Mouse (Mus musculus) MEL (cell line): ENCODE data around the gene 2610318N02Rik. TPM values are rescaled to one million over a fixed set of nuclear protein-coding genes. Genes with fewer than 3 reads are reported as not detected.

Experiments
- DNase-seq: peaks from one replicate; pipeline ENCODE4 v3.0.0; 2011; ENCODE audit warnings: low read depth, low spot score
- H3K27ac ChIP-seq: 2 replicates; pipeline ENCODE4 v1.5.1; 2012; ENCODE audit warnings: low read depth, mild to moderate bottlenecking, control low read depth, low read length, moderate library complexity; ENCODE audit not compliant: control insufficient read depth
- H3K27me3 ChIP-seq, 2 experiments: fragments of 150-350 bp in 1 of 2; sonication (generic) in 1 of 2; 2 replicates each; pipeline ENCODE4 v1.6.1; 2012; ENCODE audit warnings: low read length in 2 of 2, mild to moderate bottlenecking in 2 of 2, improper control_type of control experiment in 1 of 2, moderate library complexity in 1 of 2; ENCODE audit not compliant: insufficient read depth in 2 of 2, control insufficient read depth in 1 of 2
- H3K36me3 ChIP-seq, 2 experiments: 2 replicates each; pipeline ENCODE4 v1.6.1; 2012 to 2014; ENCODE audit warnings: low read length in 2 of 2, improper control_type of control experiment in 1 of 2, inconsistent platforms in 1 of 2, mild to moderate bottlenecking in 1 of 2; ENCODE audit not compliant: insufficient read depth in 2 of 2, control insufficient read depth in 1 of 2
- H3K4me1 ChIP-seq, 2 experiments: fragments of 150-350 bp in 1 of 2; sonication (generic) in 1 of 2; 2 replicates each; pipeline ENCODE4 v1.6.1; 2012; ENCODE audit warnings: low read length in 2 of 2, improper control_type of control experiment in 1 of 2, mild to moderate bottlenecking in 1 of 2; ENCODE audit not compliant: insufficient read depth in 2 of 2, control insufficient read depth in 1 of 2
- H3K4me3 ChIP-seq, 2 experiments: fragments of 150-350 bp in 1 of 2; sonication (generic) in 1 of 2; 2 replicates each; pipeline ENCODE4 v1.5.1; 2012; ENCODE audit warnings: low read depth in 2 of 2, low read length in 2 of 2, mild to moderate bottlenecking in 2 of 2, moderate library complexity in 2 of 2, control low read depth in 1 of 2, improper control_type of control experiment in 1 of 2; ENCODE audit not compliant: control insufficient read depth in 1 of 2, insufficient read depth in 1 of 2
- H3K79me2 ChIP-seq: 2 replicates; pipeline ENCODE4 v1.6.1; 2012; ENCODE audit warnings: mild to moderate bottlenecking, low read length, moderate library complexity; ENCODE audit not compliant: control insufficient read depth, poor library complexity, insufficient read depth
- H3K9ac ChIP-seq: 2 replicates; pipeline ENCODE4 v1.6.1; 2012; ENCODE audit warnings: low read depth, mild to moderate bottlenecking, control low read depth, low read length, moderate library complexity; ENCODE audit not compliant: control insufficient read depth, poor library complexity, severe bottlenecking
- H3K9me3 ChIP-seq: fragments of 150-350 bp; sonication (generic); replicated peaks from 2 replicates; pipeline ENCODE4 v1.6.1; 2012; ENCODE audit warnings: mild to moderate bottlenecking, low read length, improper control_type of control experiment, moderate library complexity; ENCODE audit not compliant: insufficient read depth
- BHLHE40 ChIP-seq: IDR thresholded peaks from 2 replicates; pipeline ENCODE4 v1.6.1; 2012; ENCODE audit warnings: low read depth, mild to moderate bottlenecking, inconsistent platforms, low read length, improper control_type of control experiment, borderline replicate concordance
- CHD1 ChIP-seq: IDR thresholded peaks from 2 replicates; pipeline ENCODE4 v1.6.1; 2012; ENCODE audit warnings: low read depth, mild to moderate bottlenecking, inconsistent platforms, low read length, improper control_type of control experiment
- CTCF ChIP-seq, 3 experiments: IDR thresholded peaks in 2 of 3; conservative IDR thresholded peaks in 1 of 3; 2 replicates each; pipeline ENCODE4 v1.5.1; 2011 to 2012; ENCODE audit warnings: low read length in 3 of 3, low read depth in 2 of 3, mild to moderate bottlenecking in 2 of 3, improper control_type of control experiment in 1 of 3, inconsistent platforms in 1 of 3, mixed read lengths in 1 of 3, moderate library complexity in 1 of 3; ENCODE audit not compliant: control insufficient read depth in 1 of 3, insufficient read depth in 1 of 3, poor library complexity in 1 of 3, severe bottlenecking in 1 of 3
- E2F4 ChIP-seq: IDR thresholded peaks from 2 replicates; pipeline ENCODE4 v1.6.1; 2011; ENCODE audit warnings: low read depth, low read length, improper control_type of control experiment, borderline replicate concordance
- ETS1 ChIP-seq: IDR thresholded peaks from 2 replicates; pipeline ENCODE4 v1.6.1; 2012; ENCODE audit warnings: low read depth, mild to moderate bottlenecking, inconsistent platforms, low read length, improper control_type of control experiment, moderate library complexity
- JUND ChIP-seq: IDR thresholded peaks from 2 replicates; pipeline ENCODE4 v1.6.1; 2011; ENCODE audit warnings: low read depth, mild to moderate bottlenecking, improper control_type of control experiment, low read length
- KAT2A ChIP-seq: conservative IDR thresholded peaks from 2 replicates; pipeline ENCODE4 v1.6.1; 2012; ENCODE audit warnings: low read depth, low read length, improper control_type of control experiment, inconsistent platforms
- MAFK ChIP-seq: IDR thresholded peaks from 2 replicates; pipeline ENCODE4 v1.6.1; 2011; ENCODE audit warnings: low read depth, mild to moderate bottlenecking, low read length, improper control_type of control experiment, borderline replicate concordance
- MAX ChIP-seq: IDR thresholded peaks from 2 replicates; pipeline ENCODE4 v1.6.1; 2011; ENCODE audit warnings: low read length, improper control_type of control experiment
- MAZ ChIP-seq: IDR thresholded peaks from 2 replicates; pipeline ENCODE4 v1.6.1; 2012; ENCODE audit warnings: low read depth, mild to moderate bottlenecking, inconsistent platforms, low read length, improper control_type of control experiment
- MEF2A ChIP-seq: IDR thresholded peaks from 2 replicates; pipeline ENCODE4 v1.6.1; 2014; ENCODE audit warnings: low read depth, mild to moderate bottlenecking, inconsistent platforms, low read length, improper control_type of control experiment; ENCODE audit not compliant: poor library complexity, insufficient replicate concordance, severe bottlenecking; ENCODE audit errors: extremely low read depth
- MXI1 ChIP-seq: IDR thresholded peaks from 2 replicates; pipeline ENCODE4 v1.6.1; 2011; ENCODE audit warnings: mild to moderate bottlenecking, low read depth, low read length, improper control_type of control experiment
- MYB ChIP-seq: IDR thresholded peaks from 2 replicates; pipeline ENCODE4 v1.6.1; 2011; ENCODE audit warnings: mild to moderate bottlenecking, low read depth, low read length, improper control_type of control experiment
- MYC ChIP-seq: IDR thresholded peaks from 2 replicates; pipeline ENCODE4 v1.6.1; 2011; ENCODE audit warnings: low read depth, mild to moderate bottlenecking, low read length, improper control_type of control experiment, moderate library complexity
- NRF1 ChIP-seq: IDR thresholded peaks from 2 replicates; pipeline ENCODE4 v1.6.1; 2014; ENCODE audit warnings: low read depth, mild to moderate bottlenecking, inconsistent platforms, low read length, improper control_type of control experiment, moderate library complexity; ENCODE audit not compliant: poor library complexity, insufficient read depth, severe bottlenecking
- POLR2AphosphoS2 ChIP-seq: IDR thresholded peaks from 2 replicates; pipeline ENCODE4 v1.6.1; 2011; ENCODE audit warnings: low read length, improper control_type of control experiment
- RCOR1 ChIP-seq: IDR thresholded peaks from 2 replicates; pipeline ENCODE4 v1.6.1; 2012; ENCODE audit warnings: low read depth, mild to moderate bottlenecking, inconsistent platforms, low read length, improper control_type of control experiment
- SIN3A ChIP-seq: IDR thresholded peaks from 2 replicates; pipeline ENCODE4 v1.6.1; 2012; ENCODE audit warnings: low read length, improper control_type of control experiment, inconsistent platforms
- TCF12 ChIP-seq: IDR thresholded peaks from 2 replicates; pipeline ENCODE4 v1.6.1; 2014; ENCODE audit warnings: low read depth, mild to moderate bottlenecking, inconsistent platforms, low read length, improper control_type of control experiment, moderate library complexity
- UBTF ChIP-seq: IDR thresholded peaks from 2 replicates; pipeline ENCODE4 v1.6.1; 2012; ENCODE audit warnings: low read depth, mild to moderate bottlenecking, inconsistent platforms, low read length, improper control_type of control experiment, moderate library complexity, borderline replicate concordance; ENCODE audit not compliant: insufficient read depth
- USF1 ChIP-seq: IDR thresholded peaks from 2 replicates; pipeline ENCODE4 v1.6.1; 2014; ENCODE audit warnings: low read depth, mild to moderate bottlenecking, inconsistent platforms, low read length, improper control_type of control experiment, moderate library complexity
- ZC3H11A ChIP-seq: IDR thresholded peaks from 2 replicates; pipeline ENCODE4 v1.6.1; 2012; ENCODE audit warnings: low read depth, mild to moderate bottlenecking, inconsistent platforms, low read length, improper control_type of control experiment
- ZKSCAN1 ChIP-seq: IDR thresholded peaks from 2 replicates; pipeline ENCODE4 v1.6.1; 2012; ENCODE audit warnings: low read depth, mild to moderate bottlenecking, inconsistent platforms, low read length, improper control_type of control experiment, moderate library complexity
- ZMIZ1 ChIP-seq: IDR thresholded peaks from 2 replicates; pipeline ENCODE4 v1.6.1; 2012; ENCODE audit warnings: low read depth, mild to moderate bottlenecking, inconsistent platforms, low read length, improper control_type of control experiment, moderate library complexity
- ZNF384 ChIP-seq: IDR thresholded peaks from 2 replicates; pipeline ENCODE4 v1.6.1; 2012; ENCODE audit warnings: low read depth, mild to moderate bottlenecking, inconsistent platforms, low read length, improper control_type of control experiment
- polyA plus RNA-seq, 2 experiments: library from polyadenylated mRNA; stranded (reverse) in 1 of 2; unstranded in 1 of 2; fragments of >175 nt in 1 of 2; fragments of >200 nt in 1 of 2; gene quantifications; 2 replicates each; pipeline versions ENCODE4 v1.2.1 to v1.2.4; 2012; ENCODE audit warnings: low replicate concordance in 2 of 2, low read depth in 1 of 2; ENCODE audit not compliant: insufficient read length in 2 of 2, insufficient read depth in 1 of 2, missing spikeins in 1 of 2
- total RNA-seq: library from RNA; depleted of rRNA; stranded (reverse); fragments of 300-350 nt; gene quantifications from 2 replicates; pipeline ENCODE4 v1.2.3, GENCODE M21; 2012

2610318N02Rik gene
- total and polyA plus RNA-seq, 3 experiments = 23.8 to 80.6 TPM; not detected in 1

- TF ChIP-seq KAT2A = no peak
- TF ChIP-seq POLR2AphosphoS2 = peak; percentile 89
- TF ChIP-seq BHLHE40 = peak; percentile 18; the same call in 1 of the 2 replicates
- TF ChIP-seq CHD1 = no peak
- peak; percentile 82; the same call in 1 of the 2 replicates for TF ChIP-seq E2F4
- TF ChIP-seq ZKSCAN1 = no peak
- no peak for TF ChIP-seq MYB
- no peak for TF ChIP-seq ZNF384
- TF ChIP-seq SIN3A = peak; percentile 83
- peak; percentile 46 for TF ChIP-seq TCF12
- TF ChIP-seq JUND = no peak
- TF ChIP-seq USF1 = peak; percentile 6; the same call in 1 of the 2 replicates
- TF ChIP-seq ZMIZ1 = peak; percentile 92
- TF ChIP-seq MAFK = no peak
- TF ChIP-seq ZC3H11A = no peak
- no peak for TF ChIP-seq UBTF
- TF ChIP-seq, all 39 proteins: peak for 23
Measured at GRCm38 (mm10) chr16:17132089-17132905, 7.3 kb upstream of the 2610318N02Rik start, which contains the start of gene Sdf2l1 (continued).

GRCm38 (mm10) chr16:17131191-17132088 lies 6.5 kb upstream of the 2610318N02Rik start:
- H3K27ac ChIP-seq = peak overlapping the region; percentile 46
- DNase-seq = peak; percentile 73

More at GRCm38 (mm10) chr16:17131191-17132088, 6.5 kb upstream of the 2610318N02Rik start:
- TF ChIP-seq CTCF (IDR thresholded peaks at IDR 0.05 in 2 of 3, conservative IDR thresholded peaks at IDR 0.05 in 1 of 3; ENCODE audit: control insufficient read depth in 1 of 3, insufficient read depth in 1 of 3, low read depth in 2 of 3, low read length in 3 of 3, poor library complexity in 1 of 3, severe bottlenecking in 1 of 3) (peak in 1 of 3 experiments; percentile 39; a peak in 2 of 6 replicates), MYC (0 out of 2 replicates have a peak, but pooled peaks have one; percentile 21), MAX (peak; percentile 67), MXI1 (peak; percentile 78), NRF1 (peak; percentile 41; the same call in 1 of the 2 replicates), ETS1 (no peak), MEF2A (no peak), ZMIZ1 (no peak), RCOR1 (0 out of 2 replicates have a peak, but pooled peaks have one; percentile 7), MAZ (peak; percentile 65; the same call in 1 of the 2 replicates)
- peaks cover 0 to 2% of the 10 kb centered on the region in 2 experiments; a peak in 2 of 4 replicates for H3K36me3 ChIP-seq
- peak overlapping the region; percentile 84 for H3K9ac ChIP-seq
- peak overlapping the region; percentile 84 to 85 for H3K4me3 ChIP-seq
- H3K4me1 ChIP-seq = peaks cover 0 to 15% of the 10 kb centered on the region in 2 experiments; a peak in 2 of 4 replicates
- H3K79me2 ChIP-seq = peaks cover 16% of the 10 kb centered on the region
- H3K27me3 ChIP-seq = no peaks in the 10 kb centered on the region
- no peaks in the 10 kb centered on the region for H3K9me3 ChIP-seq
